8 mouse cellular contexts compared by ENCODE assay signal in genomic region chr2:11331528-11332446, GRCm38 (mm10).
DNase-seq lines count a peak whose midpoint lies in the region; ATAC-seq and TF ChIP-seq lines count a peak whose summit lies in the region.

No protein-coding gene starts in this region.

- H3K9ac ChIP-seq in forebrain, postnatal 0 days = no peak overlapping the region
- no peak overlapping the region for H3K9ac ChIP-seq in hindbrain, embryonic 13.5 days

- H3K27me3 ChIP-seq in forebrain, postnatal 0 days (ENCODE audit: insufficient read depth, low read length) = no peaks in the 10 kb centered on the region
- H3K27me3 ChIP-seq in hindbrain, embryonic 13.5 days = no peaks in the 10 kb centered on the region

- H3K9me3 ChIP-seq in forebrain, postnatal 0 days (ENCODE audit: low read length) = no peaks in the 10 kb centered on the region
- H3K9me3 ChIP-seq in hindbrain, embryonic 13.5 days = no peaks in the 10 kb centered on the region

- no peak overlapping the region for H3K4me2 ChIP-seq in forebrain, postnatal 0 days (ENCODE audit: low read depth)
- no peak overlapping the region for H3K4me2 ChIP-seq in hindbrain, embryonic 13.5 days

- WGBS in forebrain, postnatal 0 days = 27% methylated on average over 11 of the region's 11 CpGs
- WGBS in hindbrain, embryonic 13.5 days = 30% methylated on average over 11 of the region's 11 CpGs

- no peaks in the 10 kb centered on the region for H3K36me3 ChIP-seq in forebrain, postnatal 0 days (ENCODE audit: insufficient read depth)
- no peaks in the 10 kb centered on the region for H3K36me3 ChIP-seq in hindbrain, embryonic 13.5 days

- TF ChIP-seq CTCF in forebrain, postnatal 0 days (IDR thresholded peaks at IDR 0.05; ENCODE audit: low read depth) = peak; percentile 99

- H3K4me1 ChIP-seq in forebrain, postnatal 0 days (ENCODE audit: insufficient read depth) = no peaks in the 10 kb centered on the region
- no peaks in the 10 kb centered on the region for H3K4me1 ChIP-seq in hindbrain, embryonic 13.5 days (replicated peaks)

- peak; percentile 88 for ATAC-seq in forebrain, postnatal 0 days
- ATAC-seq in hindbrain, embryonic 13.5 days (ENCODE audit: low FRiP score) = peak; percentile 81

- peak; percentile 69 for DNase-seq in Muller cell, postnatal 12 days (ENCODE audit: inconsistent ontology term)
- peak; percentile 55 to 65 for DNase-seq in cerebellum, adult 18-20 months
- peak; percentile 91 for DNase-seq in forebrain, postnatal 0 days
- DNase-seq in layer of hippocampus, postnatal 10 days (ENCODE audit: low spot score in 2 of 2) = peak; percentile 72 to 73
- DNase-seq in lung, postnatal 10 days = peak; percentile 83
- DNase-seq in retina, postnatal 1 day = peak; percentile 90
- peak; percentile 78 for DNase-seq in thymus, postnatal 4 days

- H3K4me3 ChIP-seq in forebrain, postnatal 0 days (ENCODE audit: low read depth, low read length) = no peak overlapping the region
- no peak overlapping the region for H3K4me3 ChIP-seq in hindbrain, embryonic 13.5 days

- H3K27ac ChIP-seq in forebrain, postnatal 0 days (ENCODE audit: low read depth, low read length) = no peak overlapping the region
- no peak overlapping the region for H3K27ac ChIP-seq in hindbrain, embryonic 13.5 days
